Mouse (Mus musculus) CH12.LX (cell line): ENCODE results near the gene Lnx1.

ENCODE experiments used
- CTCF ChIP-seq, 2 experiments: IDR thresholded peaks in 1 of 2; conservative IDR thresholded peaks in 1 of 2; 2 replicates each; pipeline ENCODE4 v1.5.1; 2011 to 2012; ENCODE audit warnings: low read depth in 2 of 2, low read length in 2 of 2, improper control_type of control experiment in 1 of 2, inconsistent platforms in 1 of 2, mild to moderate bottlenecking in 1 of 2, moderate library complexity in 1 of 2
- ETS1 ChIP-seq: conservative IDR thresholded peaks from 2 replicates; pipeline ENCODE4 v1.6.1; 2012; ENCODE audit warnings: low read depth, mild to moderate bottlenecking, inconsistent platforms, low read length, improper control_type of control experiment, moderate library complexity
- MAFK ChIP-seq: IDR thresholded peaks from 2 replicates; pipeline ENCODE4 v1.6.1; 2011; ENCODE audit warnings: low read length, improper control_type of control experiment; ENCODE audit not compliant: insufficient replicate concordance
- MXI1 ChIP-seq: IDR thresholded peaks from 2 replicates; pipeline ENCODE4 v1.6.1; 2011; ENCODE audit warnings: mild to moderate bottlenecking, low read depth, low read length, improper control_type of control experiment
- POLR2A ChIP-seq: IDR thresholded peaks from 2 replicates; pipeline ENCODE4 v1.6.1; 2011; ENCODE audit warnings: low read depth, mild to moderate bottlenecking, improper control_type of control experiment, low read length
- POLR2AphosphoS2 ChIP-seq: IDR thresholded peaks from 2 replicates; pipeline ENCODE4 v1.6.1; 2011; ENCODE audit warnings: low read depth, low read length, improper control_type of control experiment
- RAD21 ChIP-seq: IDR thresholded peaks from 2 replicates; pipeline ENCODE4 v1.6.1; 2011; ENCODE audit warnings: low read depth, mild to moderate bottlenecking, low read length, improper control_type of control experiment, moderate library complexity
- USF1 ChIP-seq: IDR thresholded peaks from 2 replicates; pipeline ENCODE4 v1.6.1; 2014; ENCODE audit warnings: low read depth, mild to moderate bottlenecking, inconsistent platforms, low read length, improper control_type of control experiment
- ZNF384 ChIP-seq: IDR thresholded peaks from 2 replicates; pipeline ENCODE4 v1.6.1; 2012; ENCODE audit warnings: low read depth, low read length, improper control_type of control experiment, inconsistent platforms

GRCm38 (mm10) chr5:74623316-74624000 is 79.3 kb downstream of the Lnx1 start:
- TF ChIP-seq CTCF (conservative IDR thresholded peaks at IDR 0.05 in 1 of 2, IDR thresholded peaks at IDR 0.05 in 1 of 2; ENCODE audit: low read depth in 2 of 2, low read length in 2 of 2) (no peak), ZNF384 (no peak), RAD21 (no peak), USF1 (no peak), MAFK (no peak), POLR2AphosphoS2 (no peak), MXI1 (no peak), POLR2A (no peak), ETS1 (no peak)
